Mouse (Mus musculus) lung, embryonic 15.5 days (tissue): ENCODE measurements around the gene Spsb3. TPM values are rescaled to one million over a fixed set of nuclear protein-coding genes. Genes with fewer than 3 reads are reported as not detected.

Source experiments
- ATAC-seq: fragments of 200-750 bp; cut with Nextera tagmentation; 2 replicates; pipeline ENCODE4 v1.8.0; 2017; ENCODE audit warnings: moderate number of reproducible peaks, borderline replicate concordance; ENCODE audit not compliant: low FRiP score, low TSS enrichment; ENCODE audit errors: extremely low read depth
- H3K27ac ChIP-seq: fragments of 300-500 bp; sonication (generic); 2 replicates; pipeline ENCODE4 v1.5.1; 2015; ENCODE audit warnings: moderate library complexity, mild to moderate bottlenecking, inconsistent platforms
- H3K27me3 ChIP-seq: fragments of 300-500 bp; sonication (generic); 2 replicates; pipeline ENCODE4 v1.6.1; 2015; ENCODE audit warnings: inconsistent platforms
- H3K36me3 ChIP-seq: fragments of 300-500 bp; sonication (generic); 2 replicates; pipeline ENCODE4 v1.6.1; 2015; ENCODE audit warnings: inconsistent platforms
- H3K4me1 ChIP-seq: fragments of 300-500 bp; sonication (generic); 2 replicates; pipeline ENCODE4 v1.6.1; 2015; ENCODE audit warnings: inconsistent platforms
- H3K4me2 ChIP-seq: fragments of 300-500 bp; sonication (generic); 2 replicates; pipeline ENCODE4 v1.6.1; 2015; ENCODE audit warnings: inconsistent platforms, mild to moderate bottlenecking, moderate library complexity
- H3K4me3 ChIP-seq: fragments of 300-500 bp; sonication (generic); 2 replicates; pipeline ENCODE4 v1.5.1; 2015; ENCODE audit warnings: mild to moderate bottlenecking, inconsistent platforms
- H3K9ac ChIP-seq: fragments of 300-500 bp; sonication (generic); 2 replicates; pipeline ENCODE4 v1.6.1; 2015; ENCODE audit warnings: inconsistent platforms
- H3K9me3 ChIP-seq: fragments of 300-500 bp; sonication (generic); 2 replicates; pipeline ENCODE4 v1.6.1; 2016; ENCODE audit warnings: inconsistent platforms
- WGBS: fragments of 180-500 bp; shearing (Covaris S2); methylation state at CpG from one replicate; pipeline ENCODE4 v1.1.7; 2015; 5-methylcytosine and 5-hydroxymethylcytosine counted together
- polyA plus RNA-seq: library from polyadenylated mRNA; unstranded; fragments of >200 nt; fragmentation: Nextera tagmentation; extraction: Ambion mirVana; gene quantifications from 2 replicates; pipeline ENCODE4 v1.2.1, GENCODE M21; 2015

Gene Spsb3
- polyA plus RNA-seq, 1 experiment from 2014 or later = 44.2 TPM

GRCm38 (mm10) chr17:24874989-24875388, 11.5 kb upstream of the Spsb3 start:
- H3K36me3 ChIP-seq = no peaks in the 10 kb centered on the region
- no peak overlapping the region for H3K4me2 ChIP-seq
- no peaks in the 10 kb centered on the region for H3K27me3 ChIP-seq
- H3K27ac ChIP-seq = no peak overlapping the region
- no peak overlapping the region for H3K9ac ChIP-seq
- H3K4me1 ChIP-seq = peaks cover 5% of the 10 kb centered on the region; the same call in 1 of the 2 replicates
- H3K9me3 ChIP-seq = no peaks in the 10 kb centered on the region
- no peak for ATAC-seq
- WGBS = 75% methylated on average over 8 of the region's 8 CpGs
- no peak overlapping the region for H3K4me3 ChIP-seq

GRCm38 (mm10) chr17:24877336-24878116, 8.9 kb upstream of the Spsb3 start:
- 38% methylated on average over 10 of the region's 10 CpGs for WGBS
- no peaks in the 10 kb centered on the region for H3K9me3 ChIP-seq
- H3K4me1 ChIP-seq = peaks cover 5% of the 10 kb centered on the region; the same call in 1 of the 2 replicates
- no peak for ATAC-seq
- H3K4me3 ChIP-seq = no peak overlapping the region
- H3K9ac ChIP-seq = 0 out of 2 replicates have a peak overlapping the region, but pooled peaks have one; percentile 13
- H3K27ac ChIP-seq = peak overlapping the region; percentile 56
- no peak overlapping the region for H3K4me2 ChIP-seq
- H3K36me3 ChIP-seq = no peaks in the 10 kb centered on the region
- no peaks in the 10 kb centered on the region for H3K27me3 ChIP-seq

- 0 out of 2 replicates have a peak overlapping the region, but pooled peaks have one; percentile 13 for H3K9ac ChIP-seq
- H3K4me2 ChIP-seq = no peak overlapping the region
- H3K4me3 ChIP-seq = no peak overlapping the region
- peaks cover 5% of the 10 kb centered on the region; the same call in 1 of the 2 replicates for H3K4me1 ChIP-seq
- ATAC-seq = no peak
- no peaks in the 10 kb centered on the region for H3K27me3 ChIP-seq
- peak overlapping the region; percentile 56 for H3K27ac ChIP-seq
- 0 out of 2 replicates have a peak, but pooled peaks cover 2% of the 10 kb centered on the region for H3K36me3 ChIP-seq
- WGBS = 23% methylated on average over 5 of the region's 5 CpGs
- H3K9me3 ChIP-seq = no peaks in the 10 kb centered on the region
Observed at GRCm38 (mm10) chr17:24878117-24878397, 8.4 kb upstream of the Spsb3 start.

- WGBS = 61% methylated on average over 8 of the region's 8 CpGs
- Histone ChIP-seq H3K27me3 (no peaks in the 10 kb centered on the region), H3K9me3 (no peaks in the 10 kb centered on the region), H3K27ac (no peak overlapping the region), H3K4me1 (peaks cover 5% of the 10 kb centered on the region; the same call in 1 of the 2 replicates), H3K9ac (no peak overlapping the region), H3K36me3 (0 out of 2 replicates have a peak, but pooled peaks cover 3% of the 10 kb centered on the region), H3K4me3 (no peak overlapping the region), H3K4me2 (no peak overlapping the region)
- ATAC-seq = no peak
Observed at GRCm38 (mm10) chr17:24878531-24878930, 7.9 kb upstream of the Spsb3 start.

GRCm38 (mm10) chr17:24881738-24882440, 4.6 kb upstream of the Spsb3 start:
- H3K4me3 ChIP-seq = no peak overlapping the region
- H3K9ac ChIP-seq = no peak overlapping the region
- no peaks in the 10 kb centered on the region for H3K9me3 ChIP-seq
- no peak overlapping the region for H3K27ac ChIP-seq
- no peak for ATAC-seq
- no peak overlapping the region for H3K4me2 ChIP-seq
- 0 out of 2 replicates have a peak, but pooled peaks cover 3% of the 10 kb centered on the region for H3K36me3 ChIP-seq
- H3K27me3 ChIP-seq = no peaks in the 10 kb centered on the region
- 43% methylated on average over 7 of the region's 7 CpGs for WGBS
- peaks cover 17% of the 10 kb centered on the region for H3K4me1 ChIP-seq

GRCm38 (mm10) chr17:24884391-24884790, 2.1 kb upstream of the Spsb3 start:
- H3K4me1 ChIP-seq = peaks cover 24% of the 10 kb centered on the region
- H3K4me3 ChIP-seq = no peak overlapping the region
- WGBS = 74% methylated on average over 6 of the region's 6 CpGs
- H3K27ac ChIP-seq = no peak overlapping the region
- 0 out of 2 replicates have a peak, but pooled peaks cover 3% of the 10 kb centered on the region for H3K36me3 ChIP-seq
- no peak overlapping the region for H3K9ac ChIP-seq
- no peaks in the 10 kb centered on the region for H3K27me3 ChIP-seq
- no peaks in the 10 kb centered on the region for H3K9me3 ChIP-seq
- no peak overlapping the region for H3K4me2 ChIP-seq
- no peak for ATAC-seq

GRCm38 (mm10) chr17:24885356-24886133, 898 bp upstream of the Spsb3 start:
- Histone ChIP-seq H3K9ac (peak overlapping the region; percentile 52), H3K4me2 (peak overlapping the region; percentile 87), H3K27ac (no peak overlapping the region), H3K27me3 (no peaks in the 10 kb centered on the region), H3K9me3 (no peaks in the 10 kb centered on the region), H3K4me3 (peak overlapping the region; percentile 66), H3K4me1 (peaks cover 24% of the 10 kb centered on the region), H3K36me3 (peaks cover 6% of the 10 kb centered on the region)
- WGBS = 20% methylated on average over 22 of the region's 22 CpGs
- ATAC-seq = no peak

- no peaks in the 10 kb centered on the region for H3K9me3 ChIP-seq
- 1% methylated on average over 18 of the region's 18 CpGs for WGBS
- peak overlapping the region; percentile 46 for H3K27ac ChIP-seq
- H3K36me3 ChIP-seq = peaks cover 18% of the 10 kb centered on the region
- peaks cover 24% of the 10 kb centered on the region for H3K4me1 ChIP-seq
- ATAC-seq = peak; percentile 2; the same call in 1 of the 2 replicates
- H3K27me3 ChIP-seq = no peaks in the 10 kb centered on the region
- peak overlapping the region; percentile 89 for H3K9ac ChIP-seq
- peak overlapping the region; percentile 97 for H3K4me3 ChIP-seq
- peak overlapping the region; percentile 81 for H3K4me2 ChIP-seq
Observed at GRCm38 (mm10) chr17:24886932-24887271, 459 bp downstream of the Spsb3 start.

GRCm38 (mm10) chr17:24887291-24888080, 1.0 kb downstream of the Spsb3 start:
- peak overlapping the region; percentile 81 for H3K4me2 ChIP-seq
- H3K9ac ChIP-seq = peak overlapping the region; percentile 89
- H3K9me3 ChIP-seq = no peaks in the 10 kb centered on the region
- H3K4me3 ChIP-seq = peak overlapping the region; percentile 97
- WGBS = 56% methylated on average over 18 of the region's 18 CpGs
- no peaks in the 10 kb centered on the region for H3K27me3 ChIP-seq
- peaks cover 24% of the 10 kb centered on the region for H3K4me1 ChIP-seq
- ATAC-seq = no peak
- H3K27ac ChIP-seq = no peak overlapping the region
- H3K36me3 ChIP-seq = peaks cover 24% of the 10 kb centered on the region

- Histone ChIP-seq H3K27me3 (no peaks in the 10 kb centered on the region), H3K4me3 (no peak overlapping the region), H3K36me3 (peaks cover 33% of the 10 kb centered on the region), H3K9me3 (no peaks in the 10 kb centered on the region), H3K4me2 (no peak overlapping the region), H3K9ac (no peak overlapping the region), H3K4me1 (peaks cover 29% of the 10 kb centered on the region), H3K27ac (no peak overlapping the region)
- ATAC-seq = no peak
- WGBS = 80% methylated on average over 3 of the region's 3 CpGs
Observed at GRCm38 (mm10) chr17:24888862-24889261, 2.4 kb downstream of the Spsb3 start.
